ENCODE assay signal across 25 mouse cellular contexts in the genomic region with DNA sequence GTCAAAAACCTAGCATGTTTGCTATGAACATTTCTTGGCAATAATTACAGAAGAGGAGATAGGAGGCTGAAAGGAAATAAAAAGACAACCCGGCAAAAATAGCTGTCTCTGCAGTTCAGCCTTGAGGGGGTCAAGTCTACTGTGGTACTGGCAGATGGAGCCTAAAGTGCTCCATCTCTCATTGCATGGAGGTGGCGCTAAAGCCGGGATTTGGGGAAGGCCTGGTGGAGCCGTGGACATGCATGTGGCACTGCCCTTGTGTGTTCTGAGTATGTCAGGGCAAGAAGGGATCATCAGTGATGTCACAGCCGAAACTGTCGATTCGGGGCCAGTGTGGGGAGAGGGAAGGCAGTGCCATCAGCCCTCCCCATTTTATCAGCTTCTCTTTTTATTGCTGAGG.
"Had no signal": no experiment of that assay in that cellular context is flagged by ENCODE, and none has a peak within 500 bp of the region (broad histone marks: within the 10 kb centered on the region; RNA-seq: fewer than 3 reads in every experiment).

No protein-coding gene starts in this region.

- H3K9me3 ChIP-seq: heart, embryonic 13.5 days; heart, embryonic 15.5 days; hindbrain, embryonic 13.5 days; hindbrain, embryonic 15.5 days; kidney, embryonic 15.5 days; limb, embryonic 13.5 days; limb, embryonic 15.5 days; liver, embryonic 12.5 days had no signal

- H3K4me2 ChIP-seq: heart, embryonic 11.5 days; heart, embryonic 13.5 days; heart, embryonic 15.5 days; hindbrain, embryonic 13.5 days; hindbrain, embryonic 15.5 days; kidney, embryonic 15.5 days; limb, embryonic 13.5 days; limb, embryonic 15.5 days; liver, embryonic 12.5 days had no signal

- H3K9ac ChIP-seq: heart, embryonic 13.5 days; heart, embryonic 15.5 days; hindbrain, embryonic 13.5 days; hindbrain, embryonic 15.5 days; kidney, embryonic 15.5 days; limb, embryonic 13.5 days; limb, embryonic 15.5 days; liver, embryonic 12.5 days; liver, embryonic 14.5 days had no signal

- H3K36me3 ChIP-seq: heart, embryonic 13.5 days; heart, embryonic 15.5 days; hindbrain, embryonic 13.5 days; hindbrain, embryonic 15.5 days; kidney, embryonic 15.5 days; limb, embryonic 13.5 days; limb, embryonic 15.5 days; liver, embryonic 12.5 days had no signal

- H3K4me1 ChIP-seq: heart, embryonic 13.5 days; heart, embryonic 15.5 days; hindbrain, embryonic 13.5 days; kidney, embryonic 15.5 days; limb, embryonic 13.5 days; limb, embryonic 15.5 days; liver, embryonic 12.5 days had no signal

- DNase-seq: gastrocnemius, postnatal 14 days; gastrocnemius, postnatal 36 days; heart, adult 2 months; heart, postnatal 14 days; heart, postnatal 36 days; kidney, adult 11 months; kidney, adult 2 months; kidney, adult 9 months; kidney, postnatal 14 days; kidney, postnatal 36 days; layer of hippocampus, adult 9-11 months; layer of hippocampus, postnatal 36 days; left cerebral cortex, postnatal 4 days had no signal

- H3K27me3 ChIP-seq: heart, embryonic 15.5 days; hindbrain, embryonic 13.5 days; hindbrain, embryonic 15.5 days; kidney, embryonic 15.5 days; limb, embryonic 13.5 days; limb, embryonic 15.5 days; liver, embryonic 12.5 days had no signal

- H3K27ac ChIP-seq: heart, adult 2 months; heart, embryonic 13.5 days; heart, embryonic 15.5 days; hindbrain, embryonic 13.5 days; hindbrain, embryonic 15.5 days; kidney, embryonic 15.5 days; kidney, postnatal 0 days; limb, embryonic 13.5 days; limb, embryonic 15.5 days; liver, embryonic 12.5 days; liver, embryonic 14.5 days had no signal

- ATAC-seq: intestine, embryonic 16.5 days; liver, embryonic 12.5 days had no signal

- H3K4me3 ChIP-seq: heart, adult 2 months; heart, embryonic 13.5 days; heart, embryonic 15.5 days; hindbrain, embryonic 13.5 days; hindbrain, embryonic 15.5 days; kidney, embryonic 15.5 days; limb, embryonic 13.5 days; limb, embryonic 15.5 days; liver, embryonic 12.5 days had no signal
